Mouse (Mus musculus) WW6 (cell line): ENCODE results near the gene Khdc3.
"Not testable (repeated sequence)": the region's sequence is repeated elsewhere in the genome, so short reads cannot be mapped to it uniquely, and the experiment has no call there.

Experiments used
- DNase-seq: peaks from one replicate; pipeline ENCODE4 v3.0.0-alpha.2; 2013; ENCODE audit warnings: low read depth, low spot score

Khdc3 gene

GRCm38 (mm10) chr9:73097898-73098297 is 3.7 kb upstream of the Khdc3 start:
- no peak for DNase-seq

DNA sequence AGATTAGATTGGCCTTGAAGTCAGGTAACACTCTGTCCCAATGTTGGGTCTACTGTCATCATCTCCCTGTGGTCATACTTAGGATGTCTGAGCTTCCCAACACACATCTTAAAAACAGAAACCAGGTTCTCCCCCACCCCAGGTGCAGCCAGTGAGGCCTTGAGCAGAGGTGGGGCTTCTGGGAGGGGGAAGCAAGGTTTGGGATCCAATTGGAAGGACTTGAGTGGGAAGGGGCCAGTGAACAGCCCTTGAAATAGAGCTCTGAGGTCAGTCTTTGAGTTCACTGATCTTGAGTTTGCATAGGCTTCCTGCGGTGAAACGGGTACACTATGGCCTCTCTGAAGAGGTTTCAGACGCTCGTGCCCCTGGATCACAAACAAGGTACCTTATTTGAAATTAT is 545 bp downstream of the Khdc3 start, which contains the start of gene Gm20509:
Gm20509 (plus strand) TSS at position 290 of the 400 bp plus-strand sequence.
- no peak for DNase-seq

DNA sequence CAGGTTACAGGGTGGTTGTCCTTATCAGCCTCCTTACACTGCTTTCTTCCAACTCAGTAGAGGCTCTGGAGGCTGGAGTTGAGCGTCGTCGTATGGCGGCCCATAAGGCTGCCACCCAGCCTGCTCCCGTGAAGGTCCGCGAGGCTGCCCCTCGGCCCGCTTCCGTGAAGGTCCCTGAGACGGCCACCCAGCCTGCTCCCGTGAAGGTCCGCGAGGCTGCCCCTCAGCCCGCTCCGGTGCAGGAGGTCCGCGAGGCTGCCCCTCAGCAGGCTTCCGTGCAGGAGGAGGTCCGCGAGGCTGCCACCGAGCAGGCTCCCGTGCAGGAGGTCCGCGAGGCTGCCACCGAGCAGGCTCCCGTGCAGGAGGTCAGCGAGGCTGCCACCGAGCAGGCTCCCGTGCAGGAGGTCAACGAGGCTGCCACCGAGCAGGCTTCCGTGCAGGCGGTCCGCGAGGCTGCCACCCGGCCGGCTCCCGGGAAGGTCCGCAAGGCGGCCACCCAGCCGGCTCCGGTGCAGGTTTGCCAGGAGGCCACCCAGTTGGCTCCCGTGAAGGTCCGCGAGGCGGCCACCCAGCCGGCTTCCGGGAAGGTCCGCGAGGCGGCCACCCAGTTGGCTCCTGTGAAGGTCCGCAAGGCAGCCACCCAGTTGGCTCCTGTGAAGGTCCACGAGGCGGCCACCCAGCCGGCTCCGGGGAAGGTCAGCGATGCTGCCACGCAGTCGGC is 1.7 kb downstream of the Khdc3 start:
- no peak for DNase-seq

DNA sequence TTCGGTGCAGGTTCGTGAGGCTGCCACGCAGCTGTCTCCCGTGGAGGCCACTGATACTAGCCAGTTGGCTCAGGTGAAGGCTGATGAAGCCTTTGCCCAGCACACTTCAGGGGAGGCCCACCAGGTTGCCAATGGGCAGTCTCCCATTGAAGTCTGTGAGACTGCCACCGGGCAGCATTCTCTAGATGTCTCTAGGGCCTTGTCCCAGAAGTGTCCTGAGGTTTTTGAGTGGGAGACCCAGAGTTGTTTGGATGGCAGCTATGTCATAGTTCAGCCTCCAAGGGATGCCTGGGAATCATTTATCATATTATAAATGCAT is 2.2 kb downstream of the Khdc3 start:
- DNase-seq: no peak

GRCm38 (mm10) chr9:73105141-73105540 is 3.5 kb downstream of the Khdc3 start:
- DNase-seq: no peak

GRCm38 (mm10) chr9:73105771-73106170 is 4.1 kb downstream of the Khdc3 start:
- no peak for DNase-seq

- DNase-seq: peak; percentile 70
These were observed 11.6 kb downstream of the Khdc3 start, which contains the start of gene Rsl24d1 for GRCm38 (mm10) chr9:73112919-73113906. Rsl24d1 (plus strand) TSS chr9:73113426.

DNA sequence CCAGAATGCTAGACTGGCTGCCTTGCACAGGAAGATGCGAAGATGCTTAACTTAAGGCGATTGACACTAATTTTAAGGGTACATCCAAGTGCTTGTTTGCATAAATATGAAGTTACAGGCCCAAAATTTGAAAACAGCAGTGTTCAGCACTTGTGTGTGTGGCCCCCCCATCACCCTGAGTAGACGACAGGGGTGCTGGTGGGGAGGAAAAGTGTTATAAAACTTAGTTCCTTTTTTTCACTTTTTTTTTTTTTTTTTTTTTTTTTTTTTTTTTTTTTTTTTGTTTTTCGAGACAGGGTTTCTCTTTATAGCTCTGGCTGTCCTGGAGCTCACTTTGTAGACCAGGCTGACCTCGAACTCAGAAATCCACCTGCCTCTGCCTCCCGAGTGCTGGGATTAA is 15.1 kb downstream of the Khdc3 start:
- not testable (repeated sequence) for DNase-seq

- no peak for DNase-seq
These were observed 16.4 kb downstream of the Khdc3 start for GRCm38 (mm10) chr9:73118012-73118411.

DNA sequence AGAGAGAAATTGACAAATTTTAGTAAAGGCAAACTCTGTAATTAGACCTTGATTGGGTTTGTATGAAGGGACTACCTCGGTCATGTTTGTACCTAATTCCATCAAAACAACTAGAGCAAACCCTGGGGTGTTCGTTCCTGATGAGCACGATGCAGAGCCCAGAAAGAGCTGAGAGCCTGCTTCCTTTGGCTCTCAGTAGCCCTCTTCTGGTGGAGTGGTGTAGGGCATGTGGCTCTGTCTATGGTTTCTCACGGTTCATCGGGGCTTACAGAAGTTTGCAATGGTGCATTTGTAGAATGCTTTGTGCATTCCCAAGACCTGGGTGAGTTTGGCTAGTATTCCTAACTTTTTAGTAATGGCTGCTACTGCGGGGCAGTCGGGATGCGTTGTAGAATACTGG is 20.1 kb downstream of the Khdc3 start:
- no peak for DNase-seq

DNA sequence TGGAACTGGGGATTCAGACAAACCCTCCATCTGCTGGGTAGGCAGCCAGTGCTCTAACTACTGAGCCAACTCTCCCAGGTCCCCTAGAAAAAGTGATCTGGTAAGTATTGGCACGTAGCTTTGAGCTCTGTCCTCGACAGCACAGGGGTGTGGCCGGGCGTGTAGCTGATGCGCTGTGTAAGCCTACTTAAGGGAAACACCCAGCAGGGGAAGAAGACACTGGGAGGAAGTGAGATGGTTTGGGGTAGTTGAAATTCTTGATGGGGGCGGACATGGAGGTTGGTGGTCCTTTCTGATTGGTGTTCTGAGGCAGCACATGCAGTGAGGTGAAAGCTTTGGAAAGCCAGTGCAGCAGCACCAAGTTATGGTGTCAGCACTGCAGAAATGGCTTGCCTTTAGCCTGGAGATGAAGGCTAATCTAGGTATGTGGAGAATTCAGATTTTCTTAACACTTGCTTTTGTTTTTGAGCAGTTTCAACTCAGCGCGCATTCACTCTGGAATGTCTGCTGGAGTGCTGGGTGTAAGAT is 23.5 kb downstream of the Khdc3 start:
- no peak for DNase-seq

GRCm38 (mm10) chr9:73127457-73127856 is 25.8 kb downstream of the Khdc3 start:
- DNase-seq: no peak

- DNase-seq: no peak
These were observed 28.2 kb downstream of the Khdc3 start for GRCm38 (mm10) chr9:73129875-73130274.

- no peak for DNase-seq
These were observed 28.9 kb downstream of the Khdc3 start for GRCm38 (mm10) chr9:73130529-73130928.

DNA sequence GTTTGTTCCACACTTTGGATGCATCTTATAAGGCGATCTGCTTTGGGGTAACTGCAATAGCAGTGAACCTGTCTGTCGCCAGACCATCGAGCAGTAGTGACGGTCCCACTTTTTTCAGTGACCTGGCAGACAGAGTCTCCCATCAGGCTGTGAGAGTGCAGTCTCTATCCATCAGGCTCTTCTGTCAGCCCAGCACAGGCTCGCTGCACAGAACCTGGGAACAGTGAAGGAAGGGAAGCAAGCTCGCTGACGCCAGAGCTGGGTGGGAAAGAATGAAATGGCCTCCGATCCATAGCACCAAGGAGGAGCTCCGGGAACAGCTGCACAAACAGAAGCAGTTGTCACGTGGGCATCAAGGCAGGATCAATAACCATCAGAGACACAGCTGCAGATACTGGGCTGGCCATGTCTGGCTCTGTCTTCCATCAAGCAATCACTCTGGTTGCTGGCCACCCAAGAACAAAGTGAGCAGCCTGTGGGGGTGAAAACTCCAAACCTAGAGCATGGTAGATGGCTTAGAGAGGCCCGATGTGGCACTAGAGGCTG is 35.8 kb downstream of the Khdc3 start:
- no peak for DNase-seq
